Mouse (Mus musculus) adrenal gland, postnatal 10 days (tissue): Measurements from ENCODE around the gene Nemp1. TPM values are rescaled to one million over a fixed set of nuclear protein-coding genes. Genes with fewer than 3 reads are reported as not detected.

ENCODE experiments used
- total RNA-seq, 2 experiments: library from RNA; stranded (reverse); gene quantifications; 2 replicates each; pipeline ENCODE4 v1.2.3; 2021

Nemp1 gene
- total RNA-seq, 2 experiments from 2014 or later: 7.8 to 9.4 TPM

Other genes starting within 250 kb of the Nemp1 start
- gene Stac3, start 165.2 kb upstream of the Nemp1 start, total RNA-seq: 10 to 100 TPM in 1 of 2 experiments, 1 to 10 TPM in 1; 5.2 to 16.9 TPM
- gene Ndufa4l2, start 151.9 kb upstream of the Nemp1 start, total RNA-seq: 10 to 100 TPM; 49.3 to 56.4 TPM
- 10 to 100 TPM; 56.1 to 57.7 TPM for gene Shmt2, start 144.5 kb upstream of the Nemp1 start, total RNA-seq
- 1 to 10 TPM; 5.3 TPM for gene Nxph4, start 132.3 kb upstream of the Nemp1 start, total RNA-seq
- 100 to 1,000 TPM; 170 to 208 TPM for gene Lrp1, start 45.8 kb upstream of the Nemp1 start, total RNA-seq
- gene Stat6, start 23.9 kb upstream of the Nemp1 start, total RNA-seq: 10 to 100 TPM; 64.7 to 67.8 TPM
- gene Nab2, start 1.7 kb downstream of the Nemp1 start, total RNA-seq: 10 to 100 TPM; 19.0 to 24.8 TPM
- gene Myo1a, start 38.3 kb downstream of the Nemp1 start, total RNA-seq: 1 to 10 TPM; 1.0 to 2.2 TPM
- gene Tac2, start 57.6 kb downstream of the Nemp1 start, total RNA-seq: not detected
- gene Zbtb39, start 72.6 kb downstream of the Nemp1 start, total RNA-seq: 10 to 100 TPM; 10.8 to 11.0 TPM
- 10 to 100 TPM; 10.4 to 14.3 TPM for gene Gpr182, start 84.8 kb downstream of the Nemp1 start, total RNA-seq
- gene Rdh1, start 92.8 kb downstream of the Nemp1 start, total RNA-seq: under 1 TPM; 0.48 to 1.00 TPM
- gene Rdh16f1, start 92.9 kb downstream of the Nemp1 start, total RNA-seq: 1 to 10 TPM in 1 of 2 experiments, under 1 TPM in 1; 0.70 to 1.4 TPM
- gene Rdh9, start 109.5 kb downstream of the Nemp1 start, total RNA-seq: 10 to 100 TPM in 1 of 2 experiments, 1 to 10 TPM in 1; 8.4 to 20.8 TPM
- gene Rdh16, start 134.3 kb downstream of the Nemp1 start, total RNA-seq: 1 to 10 TPM; 1.2 to 3.6 TPM
- gene Rdh19, start 183.0 kb downstream of the Nemp1 start, total RNA-seq: under 1 TPM in 1 of 2 experiments, not detected in 1; 0.24 TPM
- gene Rdh16f2, start 199.6 kb downstream of the Nemp1 start, total RNA-seq: 1 to 10 TPM; 1.8 to 2.1 TPM
- gene Rdh7, start 221.9 kb downstream of the Nemp1 start, total RNA-seq: 100 to 1,000 TPM in 1 of 2 experiments, 10 to 100 TPM in 1; 45.4 to 112 TPM
- under 1 TPM; 0.42 to 0.45 TPM for gene Sdr9c7, start 231.6 kb downstream of the Nemp1 start, total RNA-seq